Mouse (Mus musculus): ENCODE measurements around the gene Fbxo24.
"Not testable (repeated sequence)": the region's sequence is repeated elsewhere in the genome, so short reads cannot be mapped to it uniquely, and the experiment has no call there.

The Fbxo24 gene

DNA sequence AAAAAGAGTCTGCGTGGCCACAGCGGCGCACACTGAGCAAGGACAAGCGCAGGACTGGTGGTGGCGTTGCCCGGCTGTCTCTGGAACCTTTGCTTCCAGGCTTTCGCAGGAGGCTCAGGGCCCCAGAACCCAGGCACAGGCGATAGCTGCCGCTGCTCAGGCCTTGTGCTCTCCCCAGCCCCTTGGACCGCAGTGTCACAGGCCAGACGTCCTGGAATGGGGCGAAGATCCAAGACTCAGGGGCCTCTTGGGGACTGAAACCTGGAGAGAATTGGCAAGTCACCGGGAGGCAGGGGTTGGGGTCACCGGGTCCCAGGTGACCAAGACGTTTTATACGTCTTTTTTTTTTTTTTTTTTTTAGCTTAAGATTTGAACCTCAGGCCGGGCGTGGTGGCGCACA is 15.7 kb upstream of the Fbxo24 start:
- DNase-seq (ENCODE audit: extremely low read depth, low read depth, low spot score), result no peak

DNA sequence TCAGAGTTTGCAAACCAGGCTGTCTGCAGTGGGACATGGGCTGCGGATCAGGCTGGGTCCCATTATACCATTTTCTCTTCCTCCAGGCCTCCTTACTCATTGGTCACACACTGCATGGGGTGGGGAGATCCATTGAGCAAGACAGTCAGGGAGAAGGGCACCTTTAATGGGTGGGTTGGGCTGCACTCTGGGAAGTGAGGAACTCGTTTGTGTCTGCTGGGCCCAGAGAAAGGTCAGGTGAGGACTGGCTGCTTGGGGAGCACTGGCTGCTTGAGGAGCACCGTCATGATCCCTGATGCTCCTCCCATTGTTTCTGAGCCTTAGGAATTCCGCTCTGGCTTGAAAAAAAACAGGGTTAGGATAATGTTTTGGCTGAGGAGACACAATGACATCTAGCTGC is 14.1 kb upstream of the Fbxo24 start:
- no peak for DNase-seq (ENCODE audit: extremely low read depth, low read depth, low spot score)

DNA sequence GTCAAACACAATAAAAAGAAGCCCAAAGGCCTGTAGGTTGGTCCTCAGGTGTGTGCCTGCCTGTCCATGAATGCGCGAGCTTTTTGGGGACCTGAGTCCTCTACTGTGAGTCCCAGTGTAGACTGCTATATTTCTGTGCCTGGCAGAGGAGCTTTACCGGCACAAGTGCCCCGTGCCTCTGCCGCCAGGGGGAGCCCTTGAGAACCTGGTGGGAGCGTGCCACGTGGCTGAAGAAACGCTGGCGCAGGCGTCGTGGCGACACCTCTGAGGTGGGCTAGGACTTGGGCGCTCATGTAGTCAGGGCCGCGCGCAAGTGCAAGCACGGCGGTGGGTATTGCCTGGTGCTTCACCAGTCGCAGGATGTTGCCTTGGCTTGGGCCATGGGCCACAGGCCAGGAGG is 12.3 kb upstream of the Fbxo24 start, which contains the start of gene Sap25:
TSS of gene Sap25 (plus strand) at position 281 of the 400 bp plus-strand sequence.
- no peak for DNase-seq (ENCODE audit: extremely low read depth, low read depth, low spot score)

DNA sequence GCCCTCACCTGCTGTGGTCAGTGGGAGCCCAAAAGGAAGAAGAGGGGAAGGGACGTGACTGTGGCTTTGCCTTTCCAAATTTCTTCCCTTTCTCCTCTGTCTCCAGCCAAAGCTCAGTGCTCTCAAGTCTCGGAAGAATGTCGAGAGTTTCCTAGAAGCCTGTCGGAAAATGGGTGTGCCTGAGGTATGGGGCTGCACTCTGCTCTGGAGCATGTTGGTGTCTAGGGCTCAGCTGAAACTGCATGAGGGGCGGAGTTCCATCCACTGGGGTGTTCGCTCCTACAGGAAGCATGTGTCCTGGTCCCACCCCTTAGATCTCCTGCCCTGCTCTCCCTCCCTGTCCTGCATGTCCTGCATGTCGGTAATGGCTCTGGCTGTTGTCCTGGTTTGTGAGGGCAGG is 10.7 kb upstream of the Fbxo24 start:
- DNase-seq (ENCODE audit: extremely low read depth, low read depth, low spot score), result no peak

DNA sequence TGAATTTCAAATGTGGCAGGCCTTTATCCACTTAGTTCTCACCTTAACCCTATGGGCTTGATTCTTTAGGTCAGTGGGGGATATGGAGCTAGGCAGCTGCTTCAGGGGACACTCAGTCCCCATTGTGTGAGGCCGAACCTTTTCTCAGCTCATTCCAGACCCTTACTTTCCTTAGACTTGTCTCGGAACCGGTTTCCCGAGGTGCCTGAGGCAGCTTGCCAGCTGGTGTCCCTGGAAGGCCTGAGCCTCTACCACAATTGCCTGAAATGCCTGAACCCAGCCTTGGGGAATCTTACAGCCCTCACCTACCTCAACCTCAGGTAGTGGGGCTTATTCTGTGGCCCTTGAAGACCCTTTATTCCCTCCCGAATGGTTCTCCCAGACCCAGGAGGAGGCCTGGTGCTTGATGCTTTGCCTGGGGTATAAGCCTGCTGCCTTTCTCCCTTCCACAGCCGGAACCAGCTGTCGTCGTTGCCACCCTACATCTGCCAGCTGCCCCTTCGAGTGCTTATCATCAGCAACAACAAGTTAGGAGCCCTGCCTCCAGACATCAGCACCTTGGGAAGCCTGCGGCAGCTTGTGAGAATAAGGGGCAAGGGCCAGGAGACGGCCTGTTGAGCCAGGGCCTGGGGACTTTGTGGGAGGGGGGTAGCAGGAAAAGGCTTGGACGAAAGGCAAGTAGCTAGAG is 4.7 kb upstream of the Fbxo24 start:
- DNase-seq (ENCODE audit: extremely low read depth, low read depth, low spot score), result no peak

DNA sequence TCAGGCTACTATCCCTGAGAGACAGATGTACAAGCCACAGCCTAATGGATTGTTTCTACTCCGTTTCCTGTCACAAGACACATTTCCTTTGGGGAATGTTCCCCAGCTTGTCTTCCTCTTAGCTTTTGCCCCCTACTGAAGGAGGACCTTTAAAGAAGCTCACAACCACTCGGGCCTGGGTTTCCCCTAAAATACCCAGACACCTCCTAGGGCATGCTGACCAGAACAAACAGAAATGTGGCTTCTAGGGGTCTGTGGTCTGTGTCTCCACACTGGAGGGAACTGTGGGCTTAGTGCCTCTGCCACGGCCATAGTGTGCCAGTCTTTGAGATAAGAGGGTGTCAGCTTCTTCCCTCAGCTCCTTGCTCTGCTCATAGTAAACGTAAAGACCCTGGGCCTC is 2.8 kb upstream of the Fbxo24 start:
- DNase-seq (ENCODE audit: extremely low read depth, low read depth, low spot score), result no peak

DNA sequence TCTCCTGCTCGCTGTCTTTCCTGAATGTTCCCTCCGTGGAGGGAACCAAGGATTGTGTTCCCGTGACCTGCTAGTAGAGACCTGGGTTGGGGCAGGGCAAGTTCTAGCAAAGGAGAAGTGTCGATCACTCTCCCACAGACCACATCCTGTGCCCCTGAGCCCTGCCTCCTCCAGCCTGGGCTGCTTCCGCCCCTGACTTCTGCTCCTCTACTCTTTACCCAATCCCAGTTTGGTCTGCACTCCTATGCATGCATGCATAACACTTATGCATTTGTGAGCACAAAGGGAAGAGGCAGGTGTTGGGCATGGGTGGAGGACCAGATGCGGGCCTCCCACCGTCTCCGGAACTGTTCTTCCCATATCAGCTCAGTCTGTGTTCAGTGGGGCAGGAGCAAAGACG is 2.4 kb upstream of the Fbxo24 start:
- no peak for DNase-seq (ENCODE audit: extremely low read depth, low read depth, low spot score)

DNA sequence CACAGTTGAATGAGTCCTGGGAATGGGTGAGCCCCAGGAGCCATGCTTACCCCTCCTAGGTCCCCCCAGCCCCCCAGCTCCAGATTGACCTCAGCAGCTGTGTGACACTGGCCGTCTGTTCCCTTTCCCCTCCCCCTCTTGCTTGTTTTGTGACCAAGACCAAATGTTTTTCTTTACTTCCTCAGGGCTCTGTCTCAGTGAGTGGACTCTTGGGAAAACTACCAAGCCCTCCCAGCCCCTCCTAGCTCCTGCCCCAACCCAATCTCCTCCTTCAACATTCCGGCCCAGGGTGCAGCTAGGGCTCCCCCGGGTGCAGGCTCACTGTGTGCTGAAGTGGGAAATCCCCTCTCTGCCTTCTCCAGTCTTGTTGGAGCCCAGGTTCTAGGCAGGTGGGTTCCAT is 1.8 kb upstream of the Fbxo24 start:
- DNase-seq (ENCODE audit: extremely low read depth, low read depth, low spot score), result no peak

DNA sequence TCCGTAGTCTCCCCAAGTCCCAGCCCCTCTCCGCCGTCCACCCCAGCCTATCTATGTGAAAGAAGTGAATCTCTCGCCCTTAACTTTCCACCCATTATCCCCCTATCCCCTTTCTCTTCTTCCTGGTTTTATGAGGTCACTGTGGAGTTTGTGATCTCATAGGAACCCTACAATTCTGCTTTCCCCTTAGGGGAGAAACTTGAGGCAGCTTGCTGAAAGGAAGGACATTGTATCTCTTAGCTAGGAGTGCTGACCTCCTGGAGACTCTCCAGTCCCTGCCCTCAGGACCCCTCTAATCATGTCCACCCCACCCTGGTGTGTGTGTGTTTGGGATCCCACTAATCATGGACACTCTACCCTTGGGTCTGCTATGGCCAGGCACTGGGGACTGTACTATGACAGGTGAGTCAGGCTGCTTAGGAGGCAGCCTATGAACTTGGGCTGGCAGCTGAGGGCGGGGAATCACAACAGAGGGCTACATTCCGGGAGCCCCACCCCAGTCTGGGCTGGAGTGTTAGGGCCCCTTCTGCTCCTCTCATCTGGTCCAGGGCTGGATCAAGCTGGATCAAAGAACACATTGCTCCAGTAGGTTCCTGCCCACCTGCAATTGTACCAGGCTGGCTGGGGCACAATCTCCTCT is 1.2 kb upstream of the Fbxo24 start:
- no peak for DNase-seq (ENCODE audit: extremely low read depth, low read depth, low spot score)

DNA sequence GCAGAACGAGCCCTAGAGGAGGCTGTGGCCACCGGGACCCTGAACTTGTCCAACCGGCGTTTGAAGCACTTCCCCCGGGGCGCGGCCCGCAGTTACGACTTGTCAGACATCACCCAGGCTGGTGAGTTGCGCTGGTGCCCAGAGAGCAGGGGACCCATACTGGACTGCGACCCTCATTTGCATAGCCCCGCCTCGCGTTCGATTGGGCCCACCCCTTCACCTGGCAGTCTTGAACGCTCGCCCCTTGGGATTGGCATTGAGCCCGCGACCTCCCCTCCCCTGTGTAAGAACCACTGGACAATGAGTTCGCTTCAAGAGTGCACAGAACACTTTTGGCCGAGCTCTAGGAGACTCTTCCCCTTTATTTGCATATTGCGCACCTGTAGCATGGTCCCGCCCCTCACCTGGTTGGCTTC is 512 bp upstream of the Fbxo24 start:
- DNase-seq (ENCODE audit: extremely low read depth, low read depth, low spot score), result no peak

DNA sequence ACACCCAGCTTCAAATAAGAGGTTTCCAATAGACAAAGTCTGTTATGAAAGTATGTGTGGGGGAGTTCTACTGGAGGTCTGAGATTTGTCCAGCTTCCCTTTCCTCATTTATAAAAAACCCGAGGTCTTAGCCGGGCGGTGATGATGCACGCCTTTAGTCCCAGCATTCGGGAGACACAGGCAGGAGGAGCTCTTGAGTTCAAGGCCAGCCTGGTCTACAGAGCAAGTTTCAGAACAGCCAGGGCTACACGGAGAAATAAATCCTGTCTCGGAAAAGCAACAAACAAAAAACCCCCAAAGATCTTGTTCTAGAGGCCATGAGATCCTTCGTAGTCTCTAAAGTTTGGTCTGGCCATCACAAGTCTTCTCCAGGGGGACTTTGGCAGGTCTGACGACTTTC is 811 bp downstream of the Fbxo24 start:
- DNase-seq (ENCODE audit: extremely low read depth, low read depth, low spot score), result no peak

DNA sequence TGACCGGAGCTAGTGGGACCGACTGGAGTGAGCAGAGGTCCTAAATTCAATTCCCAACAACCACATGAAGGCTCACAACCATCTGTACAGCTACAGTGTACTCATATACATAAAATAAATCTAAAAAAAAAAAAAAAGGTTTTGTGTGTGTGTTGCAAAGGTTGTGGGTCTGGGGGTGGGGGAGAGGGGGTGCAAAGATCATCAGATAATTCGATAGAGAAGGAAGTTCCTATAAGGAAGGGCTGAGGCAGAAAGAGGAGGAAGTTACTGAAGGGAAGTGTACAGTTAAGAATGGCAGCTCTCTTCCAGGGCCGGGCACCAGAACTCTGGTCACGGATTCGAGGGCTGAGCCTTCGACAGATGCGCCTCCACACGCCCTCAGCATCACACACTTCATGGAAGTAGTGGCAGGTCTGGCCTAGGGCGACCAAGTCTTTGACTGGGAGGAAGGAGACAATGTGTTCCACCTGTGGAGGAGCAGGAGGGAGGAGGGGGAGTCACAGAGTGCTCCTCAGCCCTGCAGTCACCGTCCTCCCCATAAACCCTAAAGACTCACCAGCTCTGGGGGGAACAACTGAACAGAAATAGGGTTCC is 4.8 kb downstream of the Fbxo24 start:
- DNase-seq (ENCODE audit: extremely low read depth, low read depth, low spot score), result no peak

DNA sequence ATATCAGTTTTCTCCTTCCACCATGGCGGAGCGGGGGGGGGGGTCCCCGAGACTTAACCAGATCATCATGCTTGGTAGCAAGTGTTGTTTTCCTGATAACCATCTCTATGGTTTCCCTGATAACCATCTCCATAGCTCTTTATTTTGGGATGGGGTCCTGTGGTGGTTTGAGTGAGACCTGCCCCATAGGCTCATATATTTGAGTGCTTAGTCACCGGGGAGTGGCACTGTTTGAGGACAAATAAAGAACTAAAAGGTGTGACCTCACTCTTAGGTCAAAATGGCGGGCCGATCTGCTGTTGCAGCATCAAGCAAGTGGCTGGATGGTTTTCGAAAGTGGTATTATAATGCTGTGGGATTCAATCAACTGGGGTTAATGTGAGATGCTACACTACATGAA is 13.5 kb downstream of the Fbxo24 start:
- no peak for DNase-seq (ENCODE audit: extremely low read depth, low read depth, low spot score)

DNA sequence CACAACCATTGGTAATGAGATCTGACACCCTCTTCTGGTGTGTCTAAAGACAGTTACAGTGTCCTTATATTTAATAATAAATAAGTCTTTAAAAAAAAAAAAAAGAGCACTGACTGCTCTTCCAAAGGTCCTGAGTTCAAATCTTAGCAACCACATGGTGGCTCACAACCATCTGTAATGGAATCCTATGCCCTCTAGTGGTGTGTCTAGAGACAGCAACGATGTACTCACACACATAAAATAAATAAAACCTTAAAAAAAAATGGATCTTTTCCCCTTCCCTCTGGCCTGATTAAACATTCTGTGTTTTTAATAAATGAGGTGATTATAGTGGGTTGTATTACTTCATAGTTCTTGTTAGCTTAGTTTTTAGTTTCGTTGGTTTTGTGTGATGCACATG is 13.9 kb downstream of the Fbxo24 start:
- DNase-seq (ENCODE audit: extremely low read depth, low read depth, low spot score), result not testable (repeated sequence)

DNA sequence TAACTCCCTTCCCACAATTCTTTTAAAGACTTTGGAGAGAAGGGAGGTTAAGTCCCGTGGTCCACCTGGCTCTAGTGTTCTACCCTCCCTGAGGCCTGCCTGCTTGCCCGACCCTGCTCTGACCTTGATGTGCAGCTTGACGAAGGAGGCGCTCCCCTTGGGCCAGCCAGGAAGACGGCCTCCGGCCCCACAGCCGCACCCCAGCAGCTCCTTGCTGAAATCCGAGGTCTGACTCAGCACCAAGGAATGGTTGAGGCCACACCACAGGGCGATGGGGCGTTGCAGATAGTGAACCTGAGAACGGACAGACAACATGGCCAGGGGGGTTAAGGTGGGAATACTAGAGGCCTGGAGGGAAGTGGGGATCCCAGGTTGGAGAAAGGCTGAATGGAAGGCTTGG is 15.3 kb downstream of the Fbxo24 start, which contains the start of gene Pcolce:
TSS of gene Pcolce (minus strand) at position 235 of the 400 bp plus-strand sequence.
- no peak for DNase-seq (ENCODE audit: extremely low read depth, low read depth, low spot score)

DNA sequence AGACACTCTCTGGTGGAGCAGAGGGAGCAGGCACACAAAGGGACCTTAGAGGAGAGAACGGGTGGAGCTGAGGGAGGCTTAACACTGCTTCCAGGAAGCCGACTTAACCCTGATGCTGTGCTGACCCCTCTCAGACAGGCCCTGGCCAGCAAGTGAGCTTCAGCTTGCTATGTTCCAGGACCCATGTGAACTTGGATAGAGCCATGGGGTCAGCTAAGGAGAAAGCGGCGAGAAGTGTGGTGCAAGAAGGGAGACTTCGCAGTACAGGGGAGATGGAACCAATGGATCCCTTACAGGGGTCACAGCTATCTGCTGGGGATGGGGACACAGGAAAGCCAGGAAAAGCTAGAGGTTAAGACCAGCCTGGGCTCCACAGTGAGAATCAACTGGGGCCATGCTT is 15.7 kb downstream of the Fbxo24 start:
- no peak for DNase-seq (ENCODE audit: extremely low read depth, low read depth, low spot score)

DNA sequence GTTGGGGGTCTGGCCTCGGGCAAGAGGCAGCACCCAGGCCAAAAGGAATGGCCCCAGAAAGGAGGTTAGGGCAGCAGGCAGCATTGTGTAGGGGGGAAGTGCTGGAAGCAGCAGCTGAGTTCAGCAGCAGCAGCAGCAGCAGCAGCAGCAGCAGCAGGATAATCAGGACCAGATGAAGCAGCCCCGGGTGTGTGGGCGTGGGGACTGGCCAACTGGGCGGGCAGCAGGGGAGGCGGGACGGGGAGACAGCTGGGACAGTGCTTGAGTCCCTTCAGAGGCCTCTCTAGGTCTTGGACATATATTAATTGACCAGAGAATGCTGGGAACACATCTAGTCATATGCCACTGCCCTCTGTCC is 17.6 kb downstream of the Fbxo24 start:
- no peak for DNase-seq (ENCODE audit: extremely low read depth, low read depth, low spot score)

DNA sequence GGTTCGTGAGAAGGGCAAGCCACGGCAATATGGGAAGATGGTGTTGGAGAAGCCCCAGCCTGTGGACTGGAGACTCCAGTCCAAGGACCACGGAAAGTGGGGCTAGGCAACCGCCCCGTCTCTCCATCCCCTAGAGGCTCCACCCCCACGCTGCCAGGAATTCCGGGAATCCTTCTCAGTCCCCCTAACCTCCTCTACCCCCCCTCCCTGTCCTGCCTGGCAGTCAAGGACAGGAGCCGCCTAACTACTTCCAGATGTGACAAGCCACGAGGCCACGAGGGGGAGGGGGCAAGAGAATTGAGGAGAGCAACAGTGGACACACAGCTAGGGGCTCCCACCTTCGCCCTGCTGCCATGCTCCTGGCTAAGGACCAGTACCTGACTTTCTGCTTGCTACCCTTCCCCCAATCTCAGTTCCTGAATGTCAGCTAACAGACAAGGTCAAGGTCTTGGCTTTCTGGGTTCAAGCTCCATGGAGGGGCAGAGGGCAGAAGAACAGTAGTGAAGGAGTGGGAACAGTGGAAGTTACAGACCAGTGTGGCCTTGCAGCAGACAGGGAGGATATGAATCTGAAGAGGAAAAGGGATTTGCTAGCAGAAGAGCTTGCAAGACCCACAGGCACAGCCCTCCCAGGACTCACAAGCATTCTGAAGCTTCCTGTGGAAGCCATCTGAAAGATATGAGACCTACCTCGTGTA is 18.1 kb downstream of the Fbxo24 start:
- no peak for DNase-seq (ENCODE audit: extremely low read depth, low read depth, low spot score)

DNA sequence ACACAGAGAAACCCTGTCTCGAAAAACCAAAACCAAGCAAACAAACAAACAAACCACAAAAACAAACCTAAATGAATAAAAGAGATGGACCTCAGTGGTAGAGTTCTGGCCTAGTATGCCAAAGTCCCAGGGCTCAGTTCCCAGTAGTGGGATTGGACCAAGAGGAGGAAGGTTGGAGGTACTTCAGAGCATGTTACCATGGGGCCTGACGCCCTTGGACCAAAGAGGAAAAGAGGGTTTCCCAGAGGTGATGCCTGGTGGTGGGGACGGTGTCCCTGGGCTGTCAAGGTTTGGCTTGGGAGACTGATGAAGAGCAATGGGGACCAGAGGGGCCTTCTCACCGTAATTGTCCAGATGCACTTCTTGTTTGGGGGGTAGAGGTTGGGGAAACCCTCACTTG is 18.7 kb downstream of the Fbxo24 start:
- DNase-seq (ENCODE audit: extremely low read depth, low read depth, low spot score), result no peak

DNA sequence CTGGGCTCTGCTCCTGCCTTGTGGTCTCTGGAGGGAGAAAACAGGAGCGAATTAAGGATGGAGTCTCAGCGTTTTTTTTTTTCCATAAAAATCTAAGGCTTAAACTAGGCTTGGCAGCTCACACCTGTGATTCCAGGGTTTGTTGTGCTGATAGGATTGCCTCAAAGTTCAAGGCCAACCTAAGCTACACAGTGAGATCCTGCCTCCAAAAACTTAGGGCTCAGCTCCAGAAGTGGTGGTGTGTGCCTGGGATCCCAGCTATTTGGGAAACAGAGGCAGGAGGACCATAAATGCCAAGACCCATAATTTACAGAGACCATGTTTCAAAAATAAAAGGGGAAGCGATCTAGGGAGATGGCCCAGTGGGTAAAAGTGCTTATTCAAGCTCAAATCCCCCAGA is 19.5 kb downstream of the Fbxo24 start:
- no peak for DNase-seq (ENCODE audit: extremely low read depth, low read depth, low spot score)

DNA sequence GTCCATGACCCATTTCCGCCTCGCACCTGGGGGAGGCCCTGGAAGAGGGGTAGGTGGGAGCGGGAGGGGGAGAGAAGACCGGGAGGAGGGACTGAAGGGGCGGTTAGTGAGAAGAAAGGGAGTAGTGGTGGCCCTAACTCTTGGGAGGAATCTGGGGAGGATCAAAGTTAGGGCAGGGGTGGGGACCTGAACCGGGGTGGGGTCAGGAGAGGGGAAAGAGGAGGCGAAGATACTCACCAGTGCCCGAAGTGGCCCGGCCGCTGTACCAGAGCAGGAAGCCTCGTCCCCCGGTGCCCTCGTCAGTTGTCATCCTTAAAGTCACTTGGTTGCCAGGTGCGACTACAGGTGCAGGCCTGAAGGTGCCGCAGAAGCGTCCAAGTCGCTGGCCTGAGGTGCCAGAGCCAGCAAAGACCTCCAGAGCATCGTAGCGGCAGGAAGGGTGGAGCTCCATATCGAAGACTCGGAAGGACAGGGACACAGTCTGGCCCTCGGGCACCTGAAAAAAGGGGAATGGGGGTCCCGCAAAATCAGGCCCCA is 20.1 kb downstream of the Fbxo24 start:
- DNase-seq (ENCODE audit: extremely low read depth, low read depth, low spot score), result no peak

All from fat pad, adult 2 months (tissue).